Mouse (Mus musculus) spleen, embryonic (tissue): ENCODE measurements at regions not wholly inside any gene's neighbourhood (a gene's known extent, or its start where the extent isn't known, plus 50 kb on each side); places are given as distances from the start of the nearest gene placed in this dataset.
"Not testable (repeated sequence)": the region's sequence is repeated elsewhere in the genome, so short reads cannot be mapped to it uniquely, and the experiment has no call there.

Source experiments
- CTCF ChIA-PET: fragments of 350-600 bp; sonication (Branson Sonifier 250); formaldehyde crosslinking; loops from one replicate; lab custom pipeline; 2022; lab: Charles Lee

GRCm38 (mm10) chr19:27128501-27128900, 87.8 kb upstream of the Vldlr start:
- CTCF ChIA-PET = not testable (repeated sequence)

- CTCF ChIA-PET = interaction anchor here (0.6 kb wide), 1 partner anchor 15 kb away, joined by 6 read pairs; no protein-coding TSS in a partner anchor
These were observed 81.9 kb upstream of the Vldlr start for GRCm38 (mm10) chr19:27134360-27134759.

GRCm38 (mm10) chr19:27140892-27141291, 75.4 kb upstream of the Vldlr start:
- CTCF ChIA-PET = no interaction called here

GRCm38 (mm10) chr19:27142181-27142580, 74.1 kb upstream of the Vldlr start:
- CTCF ChIA-PET = no interaction called here

GRCm38 (mm10) chr19:27147404-27147803, 68.9 kb upstream of the Vldlr start:
- CTCF ChIA-PET = no interaction called here

- CTCF ChIA-PET = no interaction called here
These were observed 68.0 kb upstream of the Vldlr start for GRCm38 (mm10) chr19:27148330-27148729.

- CTCF ChIA-PET = no interaction called here
These were observed 66.7 kb upstream of the Vldlr start for GRCm38 (mm10) chr19:27149567-27149966.

- CTCF ChIA-PET = no interaction called here
These were observed 54.4 kb upstream of the Vldlr start for GRCm38 (mm10) chr19:27161933-27162332.
